In genomic region chr16:18950351-18950750, GRCm38 (mm10) we compare ENCODE assay signal across 23 mouse cellular contexts.
DNase-seq lines count a peak whose midpoint lies in the region; ATAC-seq lines count a peak whose summit lies in the region.
"Had no signal": no experiment of that assay in that cellular context is flagged by ENCODE, and none has a peak within 500 bp of the region (broad histone marks: within the 10 kb centered on the region; RNA-seq: fewer than 3 reads in every experiment).

No protein-coding gene starts in this region.

- no peaks in the 10 kb centered on the region for H3K4me1 ChIP-seq in midbrain, embryonic 16.5 days (ENCODE audit: control insufficient read depth, insufficient read depth, low read length)
- no peaks in the 10 kb centered on the region for H3K4me1 ChIP-seq in midbrain, embryonic 15.5 days
- H3K4me1 ChIP-seq: embryonic facial prominence, embryonic 13.5 days; embryonic facial prominence, embryonic 15.5 days; forebrain, embryonic 10.5 days; forebrain, embryonic 12.5 days had no signal

- WGBS in midbrain, embryonic 16.5 days: 95% methylated on average over 2 of the region's 2 CpGs
- WGBS in midbrain, embryonic 15.5 days: 98% methylated on average over 2 of the region's 2 CpGs

- H3K4me2 ChIP-seq in midbrain, embryonic 16.5 days (ENCODE audit: low read length): no peak overlapping the region
- no peak overlapping the region for H3K4me2 ChIP-seq in midbrain, embryonic 15.5 days
- H3K4me2 ChIP-seq: embryonic facial prominence, embryonic 13.5 days; embryonic facial prominence, embryonic 15.5 days; forebrain, embryonic 12.5 days had no signal

- no peaks in the 10 kb centered on the region for H3K9me3 ChIP-seq in midbrain, embryonic 16.5 days (replicated peaks; ENCODE audit: control insufficient read depth, low read length, poor library complexity, severe bottlenecking)
- H3K9me3 ChIP-seq in midbrain, embryonic 15.5 days: no peaks in the 10 kb centered on the region
- H3K9me3 ChIP-seq: embryonic facial prominence, embryonic 13.5 days; embryonic facial prominence, embryonic 15.5 days; forebrain, embryonic 10.5 days; forebrain, embryonic 12.5 days had no signal

- H3K27ac ChIP-seq in midbrain, embryonic 16.5 days (ENCODE audit: low read length): no peak overlapping the region
- no peak overlapping the region for H3K27ac ChIP-seq in midbrain, embryonic 15.5 days
- H3K27ac ChIP-seq: embryonic facial prominence, embryonic 13.5 days; embryonic facial prominence, embryonic 15.5 days; forebrain, embryonic 10.5 days; forebrain, embryonic 12.5 days had no signal

- peaks cover 66% of the 10 kb centered on the region for H3K36me3 ChIP-seq in midbrain, embryonic 16.5 days (ENCODE audit: control insufficient read depth, insufficient read depth, low read length)
- peaks cover 75% of the 10 kb centered on the region for H3K36me3 ChIP-seq in midbrain, embryonic 15.5 days (replicated peaks)

- 0 out of 2 replicates have a peak, but pooled peaks have one; percentile 21 for ATAC-seq in midbrain, embryonic 16.5 days
- no peak for ATAC-seq in midbrain, embryonic 15.5 days (replicated peaks)
- ATAC-seq: activated CD4-positive, CD25-positive, alpha-beta regulatory T cell, adult 4 months; forebrain, embryonic 14.5 days; forebrain, embryonic 16.5 days; Patski had no signal

- peak; percentile 11 for DNase-seq in 416B (ENCODE audit: low read depth)
- no peak for DNase-seq in cerebellum, adult 11 months
- no peak for DNase-seq in gastrocnemius, adult 8-10 months (ENCODE audit: low spot score in 2 of 2)
- DNase-seq: adrenal gland, adult 8-10 months; adrenal gland, postnatal 14 days; adrenal gland, postnatal 36 days; cerebellum, adult 18-20 months; cerebellum, adult 8-10 months; cerebellum, adult 9-11 months; cerebellum, postnatal 14 days; cerebellum, postnatal 36 days; embryo, embryonic 11 days had no signal

- no peak overlapping the region for H3K4me3 ChIP-seq in midbrain, embryonic 16.5 days (ENCODE audit: low read depth, low read length)
- no peak overlapping the region for H3K4me3 ChIP-seq in midbrain, embryonic 15.5 days
- H3K4me3 ChIP-seq: embryonic facial prominence, embryonic 13.5 days; embryonic facial prominence, embryonic 15.5 days; erythroblast, embryonic 14.5 days; forebrain, embryonic 10.5 days; forebrain, embryonic 12.5 days had no signal

- H3K9ac ChIP-seq in midbrain, embryonic 16.5 days (ENCODE audit: low read depth, low read length): no peak overlapping the region
- H3K9ac ChIP-seq in midbrain, embryonic 15.5 days: no peak overlapping the region
- H3K9ac ChIP-seq: embryonic facial prominence, embryonic 13.5 days; embryonic facial prominence, embryonic 15.5 days; forebrain, embryonic 12.5 days had no signal

- H3K27me3 ChIP-seq in midbrain, embryonic 16.5 days (ENCODE audit: control insufficient read depth, insufficient read depth, low read depth, low read length): no peaks in the 10 kb centered on the region
- no peaks in the 10 kb centered on the region for H3K27me3 ChIP-seq in midbrain, embryonic 15.5 days (replicated peaks)
- H3K27me3 ChIP-seq: embryonic facial prominence, embryonic 13.5 days; embryonic facial prominence, embryonic 15.5 days; forebrain, embryonic 12.5 days; Patski had no signal
